Mouse (Mus musculus) frontal cortex, postnatal 36 days (tissue): ENCODE results near the gene Arl4c.

Source experiments
- DNase-seq, 2 experiments: peaks; one replicate each; pipeline ENCODE4 v3.0.0; 2022; ENCODE audit warnings: low spot score in 2 of 2

Arl4c gene

GRCm38 (mm10) chr1:88700961-88701861 lies 810 bp downstream of the Arl4c start:
- DNase-seq = peak; percentile 50 to 67

- no peak for DNase-seq
Measured at GRCm38 (mm10) chr1:88699856-88700791, 1.9 kb downstream of the Arl4c start.

- no peak for DNase-seq
Measured at GRCm38 (mm10) chr1:88699401-88699800, 2.6 kb downstream of the Arl4c start.

GRCm38 (mm10) chr1:88698926-88699325 lies 3.1 kb downstream of the Arl4c start:
- no peak for DNase-seq

GRCm38 (mm10) chr1:88698131-88698530 lies 3.9 kb downstream of the Arl4c start:
- no peak for DNase-seq

GRCm38 (mm10) chr1:88696408-88696807 lies 5.6 kb downstream of the Arl4c start:
- no peak for DNase-seq

GRCm38 (mm10) chr1:88694353-88694752 lies 7.7 kb downstream of the Arl4c start:
- no peak for DNase-seq

GRCm38 (mm10) chr1:88692293-88692827 lies 9.7 kb downstream of the Arl4c start:
- no peak for DNase-seq

- DNase-seq = no peak
Measured at GRCm38 (mm10) chr1:88690601-88691000, 11.4 kb downstream of the Arl4c start.

GRCm38 (mm10) chr1:88684765-88685164 lies 17.3 kb downstream of the Arl4c start:
- DNase-seq = no peak

- DNase-seq = no peak
Measured at GRCm38 (mm10) chr1:88681596-88681995, 20.4 kb downstream of the Arl4c start.

GRCm38 (mm10) chr1:88680804-88681203 lies 21.2 kb downstream of the Arl4c start:
- no peak for DNase-seq

GRCm38 (mm10) chr1:88678231-88678739 lies 23.7 kb downstream of the Arl4c start:
- DNase-seq = no peak

GRCm38 (mm10) chr1:88670807-88671206 lies 31.2 kb downstream of the Arl4c start:
- DNase-seq = no peak

GRCm38 (mm10) chr1:88668846-88669810 lies 32.9 kb downstream of the Arl4c start:
- DNase-seq = no peak

- no peak for DNase-seq
Measured at GRCm38 (mm10) chr1:88668353-88668752, 33.7 kb downstream of the Arl4c start.

- no peak for DNase-seq
Measured at GRCm38 (mm10) chr1:88664623-88665022, 37.4 kb downstream of the Arl4c start.

- DNase-seq = no peak
Measured at GRCm38 (mm10) chr1:88662736-88663135, 39.3 kb downstream of the Arl4c start.

- no peak for DNase-seq
Measured at GRCm38 (mm10) chr1:88661209-88661608, 40.8 kb downstream of the Arl4c start.

- DNase-seq = peak; percentile 40 to 78
Measured at GRCm38 (mm10) chr1:88658290-88658857, 43.6 kb downstream of the Arl4c start.
